Mouse (Mus musculus) limb, embryonic 14.5 days (tissue): ENCODE data around the gene Mtfmt. TPM values are rescaled to one million over a fixed set of nuclear protein-coding genes. Genes with fewer than 3 reads are reported as not detected.

Experiments
- ATAC-seq: fragments of 200-750 bp; cut with Nextera tagmentation; 2 replicates; pipeline ENCODE4 v1.8.0; 2017; ENCODE audit warnings: low read depth, moderate number of reproducible peaks, moderate TSS enrichment; ENCODE audit not compliant: low FRiP score
- DNase-seq: peaks from one replicate; pipeline ENCODE4 v3.0.0-alpha.2; 2015; ENCODE audit warnings: low spot score
- H3K27ac ChIP-seq: fragments of 300-500 bp; sonication (generic); replicated peaks from 2 replicates; pipeline ENCODE4 v1.5.1; 2014; ENCODE audit warnings: low read depth, mild to moderate bottlenecking, low read length, moderate library complexity, mixed read lengths
- H3K27me3 ChIP-seq: fragments of 300-500 bp; sonication (generic); 2 replicates; pipeline ENCODE4 v1.6.1; 2014; ENCODE audit warnings: low read length, mixed read lengths; ENCODE audit not compliant: control insufficient read depth, insufficient read depth
- H3K36me3 ChIP-seq: fragments of 300-500 bp; sonication (generic); 2 replicates; pipeline ENCODE4 v1.6.1; 2014; ENCODE audit warnings: mild to moderate bottlenecking, low read length, moderate library complexity, mixed read lengths; ENCODE audit not compliant: control insufficient read depth, insufficient read depth
- H3K4me1 ChIP-seq: fragments of 300-500 bp; sonication (generic); 2 replicates; pipeline ENCODE4 v1.6.1; 2014; ENCODE audit warnings: antibody characterized with exemption, low read length, mixed read lengths; ENCODE audit not compliant: control insufficient read depth, insufficient read depth
- H3K4me2 ChIP-seq: fragments of 300-500 bp; sonication (generic); replicated peaks from 2 replicates; pipeline ENCODE4 v1.6.1; 2014; ENCODE audit warnings: low read depth, mild to moderate bottlenecking, low read length, moderate library complexity; ENCODE audit not compliant: severe bottlenecking
- H3K4me3 ChIP-seq: fragments of 300-500 bp; sonication (generic); replicated peaks from 2 replicates; pipeline ENCODE4 v1.5.1; 2014; ENCODE audit warnings: low read length
- H3K9ac ChIP-seq: fragments of 300-500 bp; sonication (generic); 2 replicates; pipeline ENCODE4 v1.6.1; 2014; ENCODE audit warnings: mild to moderate bottlenecking, low read depth, low read length, moderate library complexity; ENCODE audit not compliant: severe bottlenecking
- H3K9me3 ChIP-seq: fragments of 300-500 bp; sonication (generic); 2 replicates; pipeline ENCODE4 v1.6.1; 2016; ENCODE audit warnings: low read length; ENCODE audit not compliant: control insufficient read depth
- POLR2A ChIP-seq: fragments of 200-500 bp; IDR thresholded peaks from 2 replicates; pipeline ENCODE4 v1.8.0; 2012; ENCODE audit warnings: inconsistent platforms, mild to moderate bottlenecking, moderate library complexity, borderline replicate concordance; ENCODE audit not compliant: insufficient read depth, insufficient read length; ENCODE audit errors: extremely low read depth
- WGBS: fragments of 180-500 bp; shearing (Covaris S2); extraction: QIAGEN DNeasy Blood & Tissue Kit; methylation state at CpG from one replicate; pipeline ENCODE4 v1.1.7; 2014; 5-methylcytosine and 5-hydroxymethylcytosine counted together
- polyA plus RNA-seq, 2 experiments: library from polyadenylated mRNA; depleted of rRNA in 1 of 2; stranded (reverse) in 1 of 2; unstranded in 1 of 2; fragments of >200 nt; fragmentation: Nextera tagmentation in 1 of 2; extraction: Ambion mirVana in 1 of 2; gene quantifications; 2 replicates each; pipeline versions ENCODE4 v1.2.1 to v1.2.3; 2012 to 2014

Gene Mtfmt
- polyA plus RNA-seq, 2 experiments, result 18.7 to 28.8 TPM

DNA sequence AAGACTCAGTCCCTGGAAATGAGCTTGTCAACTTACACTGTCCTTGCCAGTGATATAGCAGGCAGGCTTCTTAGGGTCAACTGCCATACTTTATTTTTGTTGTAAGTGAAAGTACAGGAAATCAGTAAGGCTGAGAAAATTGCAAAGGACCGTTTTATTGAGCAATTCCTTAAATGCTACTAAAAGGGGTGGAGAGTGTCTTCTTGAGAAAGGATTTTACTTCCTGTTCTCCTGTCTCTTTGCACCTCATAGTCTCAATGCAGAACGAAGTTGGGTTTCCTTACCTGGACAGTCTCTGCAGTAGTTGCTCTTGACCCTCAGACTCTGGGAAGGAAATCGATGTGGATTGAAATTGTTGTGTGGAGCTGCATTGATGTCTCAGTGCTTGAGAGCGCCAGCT is 37.2 kb downstream of the Mtfmt start:
- no peak for ATAC-seq
- Histone ChIP-seq H3K9me3 (no peaks in the 10 kb centered on the region), H3K27ac (no peak overlapping the region), H3K4me1 (no peaks in the 10 kb centered on the region), H3K27me3 (no peaks in the 10 kb centered on the region), H3K4me3 (no peak overlapping the region), H3K36me3 (peaks cover 81% of the 10 kb centered on the region), H3K9ac (no peak overlapping the region), H3K4me2 (no peak overlapping the region)
- 83% methylated on average over 4 of the region's 4 CpGs for WGBS
- TF ChIP-seq POLR2A, result no peak
- DNase-seq, result no peak

GRCm38 (mm10) chr9:65479158-65479557 is 43.6 kb downstream of the Mtfmt start:
- Histone ChIP-seq H3K9me3 (no peaks in the 10 kb centered on the region), H3K27ac (no peak overlapping the region), H3K27me3 (no peaks in the 10 kb centered on the region), H3K4me1 (no peaks in the 10 kb centered on the region), H3K36me3 (peaks cover 97% of the 10 kb centered on the region), H3K4me3 (no peak overlapping the region), H3K4me2 (no peak overlapping the region), H3K9ac (no peak overlapping the region)
- DNase-seq, result no peak
- no peak for TF ChIP-seq POLR2A
- 90% methylated on average over 8 of the region's 8 CpGs for WGBS
- no peak for ATAC-seq

DNA sequence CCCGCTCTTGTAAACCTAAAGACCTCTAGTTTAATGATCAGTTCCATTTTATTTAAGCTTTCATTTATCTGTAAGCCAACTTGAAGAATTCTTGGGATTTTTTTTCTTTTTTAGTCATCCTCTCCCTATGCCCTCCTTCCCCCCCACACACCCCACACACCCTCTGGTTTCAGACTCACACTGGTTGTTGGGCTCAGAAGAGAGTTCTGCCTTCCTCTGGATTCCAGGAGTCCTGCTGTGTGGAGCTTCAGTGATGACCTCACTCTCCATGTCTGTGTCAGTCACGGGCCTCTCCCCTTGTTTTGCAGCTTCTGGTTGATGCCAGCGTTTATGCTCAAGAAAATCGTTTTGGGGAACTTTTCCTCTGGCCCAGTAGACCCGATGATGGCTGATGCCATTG is 44.5 kb downstream of the Mtfmt start:
- no peak for DNase-seq
- Histone ChIP-seq H3K27ac (no peak overlapping the region), H3K4me2 (no peak overlapping the region), H3K4me3 (no peak overlapping the region), H3K27me3 (no peaks in the 10 kb centered on the region), H3K4me1 (no peaks in the 10 kb centered on the region), H3K36me3 (peaks cover 97% of the 10 kb centered on the region), H3K9me3 (no peaks in the 10 kb centered on the region), H3K9ac (no peak overlapping the region)
- 91% methylated on average over 5 of the region's 5 CpGs for WGBS
- no peak for ATAC-seq
- no peak for TF ChIP-seq POLR2A

GRCm38 (mm10) chr9:65491476-65491875 is 55.9 kb downstream of the Mtfmt start:
- Histone ChIP-seq H3K9ac (no peak overlapping the region), H3K27ac (no peak overlapping the region), H3K36me3 (peaks cover 15% of the 10 kb centered on the region; the same call in 1 of the 2 replicates), H3K4me2 (no peak overlapping the region), H3K9me3 (no peaks in the 10 kb centered on the region), H3K4me1 (no peaks in the 10 kb centered on the region), H3K27me3 (no peaks in the 10 kb centered on the region), H3K4me3 (no peak overlapping the region)
- WGBS, result 62% methylated on average over 3 of the region's 3 CpGs
- TF ChIP-seq POLR2A, result no peak
- ATAC-seq (no peak), DNase-seq (no peak)

- 79% methylated on average over 2 of the region's 2 CpGs for WGBS
- DNase-seq (no peak), ATAC-seq (no peak)
These were observed 56.8 kb downstream of the Mtfmt start for GRCm38 (mm10) chr9:65492351-65492750.

GRCm38 (mm10) chr9:65492851-65493250 is 57.3 kb downstream of the Mtfmt start:
- Histone ChIP-seq H3K4me2 (no peak overlapping the region), H3K27ac (0 out of 2 replicates have a peak overlapping the region, but pooled peaks have one; percentile 33), H3K9me3 (no peaks in the 10 kb centered on the region), H3K36me3 (peaks cover 3% of the 10 kb centered on the region; the same call in 1 of the 2 replicates), H3K4me1 (no peaks in the 10 kb centered on the region), H3K9ac (no peak overlapping the region), H3K4me3 (no peak overlapping the region), H3K27me3 (no peaks in the 10 kb centered on the region)
- DNase-seq (no peak), ATAC-seq (no peak)
- WGBS, result 88% methylated on average over 4 of the region's 4 CpGs
- no peak for TF ChIP-seq POLR2A

More at GRCm38 (mm10) chr9:65492351-65492750, 56.8 kb downstream of the Mtfmt start:
- no peaks in the 10 kb centered on the region for H3K4me1 ChIP-seq
- H3K27me3 ChIP-seq, result no peaks in the 10 kb centered on the region
- no peak overlapping the region for H3K9ac ChIP-seq
- H3K4me3 ChIP-seq, result no peak overlapping the region
- no peak overlapping the region for H3K4me2 ChIP-seq
- H3K9me3 ChIP-seq, result no peaks in the 10 kb centered on the region
- H3K36me3 ChIP-seq, result peaks cover 7% of the 10 kb centered on the region; the same call in 1 of the 2 replicates
- TF ChIP-seq POLR2A, result no peak
- 0 out of 2 replicates have a peak overlapping the region, but pooled peaks have one; percentile 33 for H3K27ac ChIP-seq
